Mouse (Mus musculus): ENCODE results near the gene Abcb10.

DNA sequence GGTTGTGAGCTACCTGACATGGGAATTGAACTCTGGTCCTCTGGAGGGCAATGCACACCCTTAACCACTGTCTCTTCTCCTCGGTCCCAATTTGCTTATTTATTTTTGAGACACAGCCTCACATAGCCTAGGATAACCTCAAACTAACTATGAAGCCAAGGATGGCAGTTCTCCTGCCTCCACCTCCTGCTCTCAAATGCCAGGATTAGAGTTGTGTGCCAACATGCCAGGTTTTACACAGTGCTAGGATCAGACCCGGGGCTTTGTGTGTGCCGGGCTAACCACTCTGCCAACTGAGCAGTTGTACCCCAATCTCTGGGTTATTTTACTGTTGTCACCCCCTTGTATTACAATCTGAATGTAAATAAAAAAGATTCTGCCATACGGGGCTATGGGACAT, 5.4 kb downstream of the Abcb10 start:
- TF ChIP-seq CTCF (IDR thresholded peaks at IDR 0.05; ENCODE audit: low read depth) (no peak), EP300 (IDR thresholded peaks at IDR 0.05; ENCODE audit: low read depth) (no peak)
